Mouse (Mus musculus): ENCODE results near the gene Igf2bp1. TPM values are rescaled to one million over a fixed set of nuclear protein-coding genes. Genes with fewer than 3 reads are reported as not detected.

Gene Igf2bp1
- polyA plus RNA-seq, 1 experiment, result not detected

- H3K4me3 ChIP-seq (ENCODE audit: insufficient read depth, low read length), result no peak overlapping the region
- H3K27ac ChIP-seq (ENCODE audit: insufficient read depth, low read depth, low read length), result no peak overlapping the region
- no peaks in the 10 kb centered on the region for H3K4me1 ChIP-seq (ENCODE audit: control insufficient read depth, insufficient read depth, low read length)
- TF ChIP-seq CTCF (IDR thresholded peaks at IDR 0.05; ENCODE audit: low read depth, low read length) (no peak), POLR2A (IDR thresholded peaks at IDR 0.05; ENCODE audit: borderline replicate concordance, low read depth, low read length) (no peak)
Measured at GRCm38 (mm10) chr11:95907805-95908524, 97.8 kb downstream of the Igf2bp1 start.

Other genes with a start within 250 kb of the Igf2bp1 start
- 7.4 and 9.4 TPM in 2 replicates for gene Phospho1, start 181.4 kb downstream of the Igf2bp1 start, polyA plus RNA-seq (2012; ENCODE audit: insufficient read depth, insufficient read length, missing spikeins)
- 167 and 176 TPM in 2 replicates for gene Gngt2, start 168.7 kb downstream of the Igf2bp1 start, polyA plus RNA-seq (2012; ENCODE audit: insufficient read depth, insufficient read length, missing spikeins)
- 51.7 and 60.6 TPM in 2 replicates for gene Abi3, start 163.5 kb downstream of the Igf2bp1 start, polyA plus RNA-seq (2012; ENCODE audit: insufficient read depth, insufficient read length, missing spikeins)
- 0.64 TPM in 1 of 2 replicates, not detected in the other for gene B4galnt2, start 91.0 kb downstream of the Igf2bp1 start, polyA plus RNA-seq (2012; ENCODE audit: insufficient read depth, insufficient read length, missing spikeins)
- not detected in 2 replicates for gene Gip, start 18.6 kb upstream of the Igf2bp1 start, polyA plus RNA-seq (2012; ENCODE audit: insufficient read depth, insufficient read length, missing spikeins)
- gene Snf8, start 28.9 kb upstream of the Igf2bp1 start, polyA plus RNA-seq (2012; ENCODE audit: insufficient read depth, insufficient read length, missing spikeins), result 81.3 and 91.8 TPM in 2 replicates
- gene Ube2z, start 59.4 kb upstream of the Igf2bp1 start, polyA plus RNA-seq (2012; ENCODE audit: insufficient read depth, insufficient read length, missing spikeins), result 37.6 and 43.6 TPM in 2 replicates
- gene Atp5g1, start 69.7 kb upstream of the Igf2bp1 start, polyA plus RNA-seq (2012; ENCODE audit: insufficient read depth, insufficient read length, missing spikeins), result 101 and 118 TPM in 2 replicates
- gene Calcoco2, start 106.0 kb upstream of the Igf2bp1 start, polyA plus RNA-seq (2012; ENCODE audit: insufficient read depth, insufficient read length, missing spikeins), result not detected in 2 replicates
- gene Ttll6, start 127.8 kb upstream of the Igf2bp1 start, polyA plus RNA-seq (2012; ENCODE audit: insufficient read depth, insufficient read length, missing spikeins), result not detected in 2 replicates
- not detected in 2 replicates for gene Hoxb13, start 188.4 kb upstream of the Igf2bp1 start, polyA plus RNA-seq (2012; ENCODE audit: insufficient read depth, insufficient read length, missing spikeins)